Mouse (Mus musculus) layer of hippocampus, postnatal 36 days (tissue): Measurements from ENCODE around the gene Ttc7b. TPM values are rescaled to one million over a fixed set of nuclear protein-coding genes. Genes with fewer than 3 reads are reported as not detected.

Experiments
- DNase-seq, 2 experiments: peaks; one replicate each; pipeline ENCODE4 v3.0.0; 2022
- total RNA-seq, 2 experiments: library from RNA; stranded (reverse); gene quantifications; 2 replicates each; pipeline ENCODE4 v1.2.3; 2021

Gene Ttc7b
- total RNA-seq, 2 experiments from 2014 or later = 160 to 183 TPM

GRCm38 (mm10) chr12:100265546-100266309 is 254.9 kb downstream of the Ttc7b start:
- peak; percentile 94 to 96 for DNase-seq

GRCm38 (mm10) chr12:100264941-100265340 is 255.7 kb downstream of the Ttc7b start:
- DNase-seq = no peak

GRCm38 (mm10) chr12:100262846-100263245 is 257.8 kb downstream of the Ttc7b start:
- DNase-seq = no peak

DNA sequence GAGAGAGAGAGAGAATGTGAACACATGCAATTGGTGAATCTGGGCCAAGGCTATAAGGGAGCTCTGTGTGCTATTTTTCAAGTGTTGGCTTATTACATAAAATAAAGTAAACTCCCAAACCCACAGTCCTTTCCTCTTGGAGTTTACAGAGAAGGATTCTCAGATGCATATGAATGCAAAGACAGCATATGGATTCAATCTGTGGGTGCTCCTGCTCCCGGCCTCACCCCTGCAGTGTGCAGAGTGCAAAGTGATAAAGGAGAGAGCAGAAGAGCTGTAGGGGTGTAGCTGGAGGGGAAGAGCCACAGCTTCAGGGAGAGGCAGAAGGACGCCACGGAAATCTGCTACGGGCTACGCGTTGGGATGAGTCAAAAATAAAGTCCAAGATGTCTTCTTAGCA is 258.9 kb downstream of the Ttc7b start:
- no peak for DNase-seq

GRCm38 (mm10) chr12:100260151-100260550 is 260.5 kb downstream of the Ttc7b start:
- DNase-seq = no peak

DNA sequence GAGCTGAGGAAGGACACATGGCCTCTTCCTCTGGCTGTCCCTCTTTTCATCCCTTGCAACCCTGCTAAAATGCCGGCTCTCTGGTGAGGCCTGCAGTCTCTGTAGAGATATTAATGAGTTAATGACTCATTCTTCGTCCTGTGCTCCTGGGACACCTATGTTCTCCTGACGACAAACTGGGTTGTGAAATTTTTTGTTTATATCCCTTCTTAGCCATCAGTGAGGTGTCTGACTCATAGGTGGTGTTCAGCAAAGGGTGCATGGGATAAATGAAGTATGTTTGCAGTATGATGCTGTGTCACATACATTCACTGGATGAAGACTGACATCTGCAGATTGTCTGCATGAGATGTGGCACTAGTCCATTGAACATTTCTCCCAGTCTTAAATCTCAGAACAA is 262.8 kb downstream of the Ttc7b start:
- no peak for DNase-seq

- no peak for DNase-seq
Observed at GRCm38 (mm10) chr12:100255441-100255949, 265.1 kb downstream of the Ttc7b start.

DNA sequence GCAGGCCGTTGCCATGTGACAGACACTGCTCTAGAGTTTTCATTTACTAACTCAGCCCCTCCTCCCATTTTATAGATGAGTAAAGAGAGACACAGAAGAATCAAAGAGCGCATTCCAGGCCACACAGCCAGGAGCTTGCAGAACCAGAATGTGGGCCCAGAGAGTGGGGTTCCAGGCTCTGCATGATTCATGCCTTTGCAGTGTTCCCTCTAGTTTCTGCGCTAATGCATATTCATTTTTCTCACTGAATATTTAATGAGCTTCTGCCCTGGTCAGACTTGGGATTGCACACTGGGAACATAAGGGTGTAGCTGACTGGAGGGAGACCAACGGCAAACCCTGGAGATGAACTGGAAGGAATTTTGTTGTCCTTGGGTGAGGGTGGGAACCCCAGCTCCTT is 266.2 kb downstream of the Ttc7b start:
- DNase-seq = no peak

Other genes with a start within 250 kb of the Ttc7b start
- gene Rps6ka5, start 206.2 kb upstream of the Ttc7b start, total RNA-seq = 10 to 100 TPM; 21.9 to 22.7 TPM